Mouse (Mus musculus) gastrocnemius, postnatal 14 days (tissue): ENCODE results near the gene Cd70. TPM values are rescaled to one million over a fixed set of nuclear protein-coding genes. Genes with fewer than 3 reads are reported as not detected.

Source experiments
- DNase-seq: peaks from one replicate; pipeline ENCODE4 v3.0.0; 2021; ENCODE audit warnings: mixed read lengths
- intact Hi-C: fragments of 180-260 bp; cut with DNase I; formaldehyde crosslinking; loops from one replicate; pipeline ENCODE4 v1.15.1; 2025; ENCODE audit warnings: low total_unique reads
- long read RNA-seq, 2 experiments: library from polyadenylated mRNA; stranded (forward); transcript quantifications; one replicate each; pipeline ENCODE4 v2.0.0; 2021
- total RNA-seq, 2 experiments: library from RNA; stranded (reverse); gene quantifications; 2 replicates each; pipeline ENCODE4 v1.2.3; 2021

Cd70 gene
- not detected for total RNA-seq
- long read RNA-seq, experiment 1, result 0 reads
- long read RNA-seq, experiment 2, result 0 reads

DNA sequence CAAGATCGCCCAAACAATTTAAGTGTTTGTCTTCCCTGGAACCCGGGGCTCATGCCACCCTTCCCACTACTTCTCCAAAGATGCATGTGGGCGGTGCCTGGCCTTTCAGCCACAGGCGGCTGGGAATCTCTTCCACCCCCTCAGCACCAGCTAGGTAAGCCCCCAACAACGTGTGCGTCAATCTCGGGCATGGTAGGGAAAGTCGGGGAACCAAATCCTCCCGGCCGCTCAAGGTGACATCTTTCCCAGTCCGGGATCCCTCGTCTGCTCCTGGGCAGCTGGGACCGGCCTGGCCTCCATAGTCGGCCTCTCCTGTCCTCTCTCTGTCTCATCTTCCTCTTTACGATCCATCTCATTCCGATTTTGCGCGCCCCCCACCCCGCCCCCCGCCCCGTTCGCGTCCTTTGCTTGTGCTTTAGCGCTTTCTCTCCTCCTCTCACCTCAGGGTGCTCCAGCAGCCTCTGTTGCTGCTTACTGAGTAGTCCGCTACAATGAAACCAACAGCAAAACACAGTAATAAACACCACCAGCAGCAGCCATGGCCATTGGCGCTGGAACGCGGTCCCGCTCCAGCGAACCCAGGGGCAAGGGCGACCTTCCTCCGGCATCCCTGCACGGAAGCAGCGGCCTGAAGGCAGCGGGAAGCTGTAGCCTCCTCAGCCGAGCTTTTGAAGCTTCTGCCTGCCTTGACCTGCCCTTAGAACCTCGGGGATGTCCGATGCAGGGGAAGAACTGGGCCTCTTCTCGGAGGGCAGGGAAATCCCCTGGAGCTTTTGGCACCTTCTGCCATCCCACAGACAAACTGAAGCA lies at the start of gene Cd70:
Gene Cd70, minus strand, starts transcription at position 784 of the 810 bp plus-strand sequence.
- intact Hi-C loops, result no loop called here
- no peak for DNase-seq

DNA sequence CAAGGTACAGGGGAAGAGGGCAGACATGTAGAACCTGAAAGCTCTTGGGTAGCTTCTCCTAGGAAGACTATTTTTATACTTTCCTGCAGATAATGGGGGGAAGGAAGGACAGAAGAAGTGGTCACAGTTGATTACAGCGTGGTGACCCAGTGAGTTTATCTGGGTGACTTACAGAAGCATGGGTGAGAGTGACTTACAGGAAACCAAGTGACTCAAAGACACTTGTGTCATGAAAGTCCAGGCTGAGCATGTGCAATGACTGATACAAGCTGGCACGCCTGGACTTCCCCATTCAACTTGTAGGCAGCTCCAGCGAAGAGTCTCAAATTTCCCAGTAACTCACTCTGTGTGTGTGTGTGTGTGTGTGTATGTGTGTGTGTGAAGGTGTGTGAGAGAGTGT lies 48.7 kb upstream of the Cd70 start:
- DNase-seq, result no peak
- intact Hi-C loops, result no loop called here

- DNase-seq, result no peak
- intact Hi-C loops, result no loop called here
Measured at GRCm38 (mm10) chr17:57195326-57196010, 45.9 kb upstream of the Cd70 start.

DNA sequence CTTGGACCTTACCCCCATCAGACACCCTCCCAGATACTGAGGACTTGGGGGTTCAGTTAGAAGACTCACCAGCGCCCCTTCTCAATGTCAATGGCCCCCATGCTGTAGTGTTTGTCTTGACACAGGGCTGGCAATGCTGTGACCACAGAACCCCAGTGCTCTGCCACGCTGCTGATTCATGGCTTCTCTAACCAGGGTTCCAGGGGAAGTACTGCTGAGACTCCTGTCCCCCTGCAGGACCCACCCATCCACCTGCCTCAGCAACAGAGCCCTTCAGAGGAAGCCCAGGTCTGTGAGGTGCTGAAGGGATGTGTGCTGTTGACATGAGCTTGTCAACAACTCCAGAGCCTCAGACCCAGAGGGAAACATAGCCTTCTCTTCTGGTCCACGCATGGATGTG lies 45.2 kb upstream of the Cd70 start:
- no peak for DNase-seq
- intact Hi-C loops, result no loop called here

DNA sequence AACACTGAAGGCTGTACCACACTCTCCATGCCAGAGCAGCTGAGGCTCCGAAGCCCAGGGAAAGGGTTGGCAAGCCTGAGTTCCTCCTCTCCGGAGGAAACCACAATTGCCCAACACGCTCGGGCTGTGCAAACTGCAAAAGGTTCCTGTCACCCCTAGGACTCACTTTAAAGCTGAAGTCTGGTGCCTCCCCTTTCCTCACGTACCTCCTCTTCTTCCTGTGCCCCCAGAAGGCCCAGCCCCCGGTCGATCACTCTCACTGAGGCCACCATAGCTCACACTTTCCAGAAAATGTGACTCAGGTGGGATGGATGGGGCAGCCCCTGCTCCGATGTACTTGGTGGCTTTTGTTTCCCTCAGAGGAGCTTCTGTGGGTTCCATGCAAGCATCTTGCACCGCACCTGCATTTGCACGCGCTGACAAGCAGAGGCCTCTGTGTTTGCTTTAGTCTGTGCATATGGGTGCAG lies 44.5 kb upstream of the Cd70 start, which contains the start of gene Tnfsf14:
Gene Tnfsf14, minus strand, starts transcription at position 137 of the 467 bp plus-strand sequence.
- intact Hi-C loops, result no loop called here
- DNase-seq, result no peak

- no peak for DNase-seq
- intact Hi-C loops, result no loop called here
Measured at GRCm38 (mm10) chr17:57188510-57189192, 39.1 kb upstream of the Cd70 start.

- intact Hi-C loops, result no loop called here
- no peak for DNase-seq
Measured at GRCm38 (mm10) chr17:57185641-57186040, 36.1 kb upstream of the Cd70 start.

DNA sequence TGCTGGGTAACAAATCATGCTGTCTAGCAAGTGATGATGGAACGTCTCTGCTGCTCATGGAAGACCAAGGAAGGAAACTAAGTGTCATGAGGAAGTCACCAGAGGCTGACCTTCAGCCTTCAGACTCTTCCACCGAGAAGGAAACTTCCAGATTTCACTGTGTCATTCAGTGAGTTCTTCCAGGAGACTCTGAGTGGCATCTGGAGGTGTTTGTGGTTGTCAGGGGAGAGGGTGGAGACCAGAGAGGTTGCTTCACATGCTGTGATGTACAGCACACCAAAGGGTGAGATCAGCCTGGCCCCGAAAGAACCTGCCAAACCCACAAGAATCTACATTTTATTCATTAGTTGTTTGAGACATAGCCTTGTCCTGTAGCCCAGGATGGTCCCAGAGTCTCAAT lies 33.3 kb upstream of the Cd70 start:
- intact Hi-C loops, result no loop called here
- no peak for DNase-seq

DNA sequence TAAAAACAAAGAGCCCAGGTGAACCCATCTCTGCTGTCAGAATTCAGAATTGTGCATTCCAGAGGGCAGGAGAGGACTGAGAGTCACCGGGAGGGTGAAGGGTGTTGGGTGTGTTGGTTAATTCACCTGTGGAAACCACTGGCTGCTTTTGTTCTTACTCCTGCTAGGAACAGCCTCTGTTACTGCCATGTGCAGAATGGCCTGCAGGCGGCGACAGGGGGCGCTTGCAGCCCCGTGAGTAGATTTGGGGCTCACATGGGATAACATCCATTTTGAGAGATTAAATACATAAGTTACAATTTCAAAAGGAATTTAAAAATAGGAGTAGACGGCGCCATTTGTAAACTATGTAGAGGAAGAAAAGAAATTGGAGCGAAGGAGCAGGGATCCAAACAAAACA lies 30.8 kb upstream of the Cd70 start:
- DNase-seq, result no peak
- intact Hi-C loops, result no loop called here

- no peak for DNase-seq
- intact Hi-C loops, result loop anchor here (2.0 to 10.0 kb wide), 2 partner anchors 39 to 369 kb away; no protein-coding TSS in a partner anchor
Measured at GRCm38 (mm10) chr17:57173351-57173750, 23.8 kb upstream of the Cd70 start.

DNA sequence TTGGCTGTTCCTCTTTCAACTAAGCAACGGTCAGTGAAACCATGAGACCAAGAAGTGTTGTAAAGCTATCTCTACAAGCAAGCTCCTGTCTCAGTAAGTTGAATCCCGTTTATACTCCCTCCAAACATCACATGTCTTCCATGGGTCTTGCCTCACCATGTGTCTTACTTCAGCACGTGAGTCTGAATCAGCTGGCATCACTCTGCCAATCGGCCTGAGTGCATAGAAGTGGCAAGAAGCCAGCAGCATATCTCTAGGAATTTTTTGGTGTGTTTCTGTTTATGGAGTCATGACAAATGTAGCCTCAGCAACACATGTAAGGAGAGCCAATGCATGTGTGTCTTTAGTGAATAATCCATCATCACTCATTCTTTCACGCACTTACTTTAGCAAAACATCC lies 22.8 kb upstream of the Cd70 start:
- intact Hi-C loops, result loop anchor here (2.0 to 10.0 kb wide), 2 partner anchors 40 to 368 kb away; no protein-coding TSS in a partner anchor
- no peak for DNase-seq

- intact Hi-C loops, result loop anchor here (10.0 kb wide), 1 partner anchor 366 kb away; no protein-coding TSS in a partner anchor
- no peak for DNase-seq
Measured at GRCm38 (mm10) chr17:57170616-57171260, 21.2 kb upstream of the Cd70 start.

- DNase-seq, result peak; percentile 88
- intact Hi-C loops, result loop anchor here (5.0 kb wide), 2 partner anchors 70 to 170 kb away; partner anchors contain the start of gene Alkbh7
Measured at GRCm38 (mm10) chr17:57166800-57167791, 17.5 kb upstream of the Cd70 start.

DNA sequence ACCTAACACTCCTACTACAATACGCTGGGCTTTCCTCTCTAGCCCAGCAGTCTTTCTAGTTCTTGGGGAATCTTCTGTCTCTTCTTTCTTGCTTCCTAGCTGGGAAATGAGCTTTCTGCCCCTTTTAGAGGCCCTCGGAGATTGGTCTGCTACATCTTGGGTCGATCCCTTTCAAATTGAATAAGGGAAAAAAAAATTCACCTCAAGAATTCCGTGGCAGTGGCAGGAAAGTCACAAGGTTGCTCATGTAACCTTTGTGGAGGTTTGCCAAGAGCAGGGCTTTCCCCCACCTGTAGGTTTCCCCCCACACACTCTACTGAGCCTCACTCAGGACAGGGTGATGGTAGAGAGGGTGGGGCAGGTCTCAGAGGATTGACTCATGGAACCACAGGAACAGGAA lies 4.2 kb upstream of the Cd70 start:
- no peak for DNase-seq
- intact Hi-C loops, result no loop called here

DNA sequence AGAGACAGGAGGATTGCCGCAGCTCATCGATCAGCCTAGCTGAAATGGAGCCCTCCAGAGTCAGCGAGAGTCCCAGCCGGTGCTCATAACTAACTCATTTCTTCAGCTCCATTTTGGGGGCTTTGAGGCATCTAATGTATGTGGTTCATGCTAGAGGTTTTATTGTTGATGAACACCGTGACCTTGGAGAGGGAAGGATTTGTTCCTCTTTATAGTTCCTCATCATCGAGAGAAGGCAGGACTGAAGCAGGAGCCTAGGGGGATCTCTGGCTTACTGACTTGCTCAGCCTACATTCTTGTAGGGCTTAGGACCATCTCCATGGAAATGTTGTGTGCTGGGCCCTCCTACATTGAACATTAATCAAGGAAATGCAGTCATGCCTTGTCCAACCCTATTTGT lies 3.4 kb upstream of the Cd70 start:
- intact Hi-C loops, result no loop called here
- DNase-seq, result no peak

DNA sequence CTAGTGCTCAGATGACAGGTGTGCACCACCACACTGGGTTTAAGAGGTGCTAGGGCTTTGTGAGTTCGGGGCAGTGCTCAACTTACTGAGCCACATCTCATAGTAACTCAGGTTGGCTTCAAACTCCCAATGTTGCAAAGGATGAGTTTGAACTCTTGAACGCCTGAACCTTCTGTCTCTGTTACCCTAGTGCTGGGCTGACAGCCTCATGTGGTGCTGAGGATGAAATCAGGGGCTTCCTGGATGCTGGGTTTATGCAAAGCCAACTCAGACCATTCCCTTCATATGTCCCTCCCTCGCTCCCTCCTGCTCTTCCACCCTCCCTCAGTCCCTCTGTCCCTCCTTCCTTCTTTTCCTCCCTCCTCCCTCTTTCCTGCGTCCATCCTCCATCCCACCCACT lies 1.2 kb downstream of the Cd70 start:
- DNase-seq, result no peak
- intact Hi-C loops, result no loop called here

DNA sequence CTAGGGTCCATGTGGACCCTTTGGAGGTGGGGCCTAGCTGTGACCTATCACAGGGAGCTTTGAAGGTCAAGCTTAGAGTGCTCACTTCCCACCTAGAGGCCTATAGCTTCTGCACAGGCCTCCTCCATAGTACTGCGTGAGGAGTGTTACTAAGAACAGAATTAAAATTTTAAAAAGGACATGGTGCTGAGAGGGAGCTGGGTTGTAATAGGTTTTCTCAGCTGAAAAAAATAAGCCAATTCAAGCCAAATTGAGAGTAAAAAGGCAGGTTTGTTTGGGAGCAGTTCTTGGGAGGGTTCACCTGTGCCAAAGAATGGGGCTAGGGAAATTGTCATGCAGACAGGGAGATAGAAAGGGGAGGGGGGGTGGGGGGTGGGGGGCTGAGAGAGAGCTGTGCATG lies 4.5 kb downstream of the Cd70 start:
- DNase-seq, result no peak
- intact Hi-C loops, result no loop called here

DNA sequence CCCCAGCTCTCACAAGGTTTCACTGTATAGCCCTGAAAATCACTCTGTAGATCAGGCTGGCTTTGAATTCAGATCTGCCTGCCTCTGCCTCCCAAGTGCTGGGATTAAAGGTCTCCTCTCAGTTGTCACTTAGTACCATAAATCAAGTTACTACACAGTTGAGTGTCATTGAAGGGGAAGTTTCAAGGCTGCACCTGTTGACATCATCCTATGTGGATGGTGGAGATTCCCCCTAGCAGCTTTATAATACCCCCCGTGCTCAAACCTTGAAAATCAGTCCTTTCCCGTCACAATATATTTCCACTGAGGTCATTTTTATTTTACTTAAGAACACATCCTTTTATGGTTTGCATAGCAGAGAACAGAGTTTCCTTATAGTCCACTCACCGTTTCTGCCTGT lies 5.9 kb downstream of the Cd70 start:
- intact Hi-C loops, result no loop called here
- no peak for DNase-seq
